Mouse (Mus musculus) thymus, adult 2 months (tissue): Measurements from ENCODE around the gene Glrx2. TPM values are rescaled to one million over a fixed set of nuclear protein-coding genes. Genes with fewer than 3 reads are reported as not detected.

Experiments
- DNase-seq: peaks from one replicate; pipeline ENCODE4 v3.0.0; 2021
- H3K27ac ChIP-seq: fragments of 200-500 bp; 2 replicates; pipeline ENCODE4 v1.5.1; 2012; ENCODE audit warnings: low read length, control low read depth; ENCODE audit not compliant: control insufficient read depth, insufficient read depth
- H3K27me3 ChIP-seq: fragments of 200-500 bp; 2 replicates; pipeline ENCODE4 v1.6.1; 2012; ENCODE audit warnings: mild to moderate bottlenecking, low read length, moderate library complexity, mixed read lengths; ENCODE audit not compliant: control insufficient read depth, insufficient read depth
- H3K36me3 ChIP-seq: fragments of 200-500 bp; 2 replicates; pipeline ENCODE4 v1.6.1; 2012; ENCODE audit warnings: mild to moderate bottlenecking, low read length, moderate library complexity; ENCODE audit not compliant: control insufficient read depth, insufficient read depth
- H3K4me1 ChIP-seq: fragments of 200-500 bp; replicated peaks from 2 replicates; pipeline ENCODE4 v1.6.1; 2012; ENCODE audit warnings: low read length; ENCODE audit not compliant: control insufficient read depth, insufficient read depth
- H3K4me3 ChIP-seq: fragments of 200-500 bp; 2 replicates; pipeline ENCODE4 v1.5.1; 2012; ENCODE audit warnings: mild to moderate bottlenecking, low read length, control low read depth, moderate library complexity; ENCODE audit not compliant: control insufficient read depth, insufficient read depth
- CTCF ChIP-seq: fragments of 200-500 bp; IDR thresholded peaks from 2 replicates; pipeline ENCODE4 v1.5.1; 2012; ENCODE audit warnings: mild to moderate bottlenecking, control low read depth, low read length, moderate library complexity, borderline replicate concordance; ENCODE audit not compliant: control insufficient read depth, poor library complexity, insufficient read depth; ENCODE audit errors: extremely low read depth
- POLR2A ChIP-seq: fragments of 200-500 bp; IDR thresholded peaks from 2 replicates; pipeline ENCODE4 v1.6.1; 2012; ENCODE audit warnings: mild to moderate bottlenecking, low read length, control low read depth, moderate library complexity; ENCODE audit not compliant: control insufficient read depth, poor library complexity, insufficient read depth; ENCODE audit errors: extremely low read depth
- WGBS: fragments of 180-500 bp; shearing (Covaris S2); methylation state at CpG from one replicate; pipeline ENCODE4 v1.1.7; 2018; 5-methylcytosine and 5-hydroxymethylcytosine counted together
- polyA plus RNA-seq: library from polyadenylated mRNA; depleted of rRNA; stranded (reverse); fragments of >200 nt; gene quantifications from 2 replicates; pipeline ENCODE4 v1.2.3, GENCODE M21; 2012

The Glrx2 gene
- polyA plus RNA-seq, 1 experiment: 20.9 TPM

DNA sequence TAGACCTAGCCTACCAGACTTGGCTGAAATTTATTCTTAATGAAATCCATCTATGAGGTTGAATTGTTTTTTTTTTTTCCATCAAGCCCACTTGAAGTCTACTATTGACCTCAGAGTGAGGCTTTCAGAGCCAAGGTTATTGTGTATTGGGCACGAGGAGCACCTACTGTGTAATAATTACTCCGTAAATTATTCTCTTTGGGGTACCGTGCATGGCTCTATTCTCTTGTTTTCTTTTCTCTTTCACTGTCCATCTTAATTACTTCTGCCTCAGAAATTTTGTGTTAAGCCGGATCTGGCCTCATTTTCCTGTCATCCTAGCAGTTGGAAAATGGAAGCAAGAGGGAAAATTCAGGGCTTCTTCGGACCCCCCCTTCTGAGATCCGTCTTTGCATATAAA lies 26.0 kb downstream of the Glrx2 start:
- Histone ChIP-seq H3K36me3 (peaks cover 20% of the 10 kb centered on the region; the same call in 1 of the 2 replicates), H3K27me3 (no peaks in the 10 kb centered on the region), H3K4me3 (no peak overlapping the region), H3K27ac (no peak overlapping the region), H3K4me1 (peaks cover 3% of the 10 kb centered on the region)
- no peak for DNase-seq
- TF ChIP-seq CTCF (no peak), POLR2A (no peak)
- 97% methylated on average over 6 of the region's 6 CpGs for WGBS

DNA sequence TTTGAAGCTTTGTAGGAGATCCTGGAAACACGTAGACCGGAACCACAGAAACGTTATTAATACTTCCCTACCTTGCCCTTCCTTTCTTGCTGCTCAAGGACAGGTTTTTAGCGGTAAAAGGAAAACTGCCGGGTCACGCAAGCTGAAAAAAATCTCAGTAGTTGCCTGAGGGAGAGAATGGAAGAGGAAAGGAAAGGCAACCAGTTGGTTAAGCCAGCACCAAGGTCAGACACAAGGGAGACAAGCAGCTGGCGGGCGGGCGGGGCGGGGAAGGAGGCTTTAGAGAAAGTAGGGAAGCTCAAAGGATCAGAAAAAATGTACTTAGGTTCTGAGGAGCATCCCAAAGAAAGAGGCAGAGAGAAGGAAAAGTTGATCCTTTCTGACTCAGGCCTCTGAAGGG lies 29.7 kb downstream of the Glrx2 start:
- H3K27ac ChIP-seq: no peak overlapping the region
- H3K36me3 ChIP-seq: peaks cover 27% of the 10 kb centered on the region; the same call in 1 of the 2 replicates
- no peak for DNase-seq
- TF ChIP-seq POLR2A: no peak
- TF ChIP-seq CTCF: no peak
- H3K4me1 ChIP-seq: no peaks in the 10 kb centered on the region
- H3K4me3 ChIP-seq: no peak overlapping the region
- WGBS: 96% methylated on average over 10 of the region's 10 CpGs
- H3K27me3 ChIP-seq: no peaks in the 10 kb centered on the region

DNA sequence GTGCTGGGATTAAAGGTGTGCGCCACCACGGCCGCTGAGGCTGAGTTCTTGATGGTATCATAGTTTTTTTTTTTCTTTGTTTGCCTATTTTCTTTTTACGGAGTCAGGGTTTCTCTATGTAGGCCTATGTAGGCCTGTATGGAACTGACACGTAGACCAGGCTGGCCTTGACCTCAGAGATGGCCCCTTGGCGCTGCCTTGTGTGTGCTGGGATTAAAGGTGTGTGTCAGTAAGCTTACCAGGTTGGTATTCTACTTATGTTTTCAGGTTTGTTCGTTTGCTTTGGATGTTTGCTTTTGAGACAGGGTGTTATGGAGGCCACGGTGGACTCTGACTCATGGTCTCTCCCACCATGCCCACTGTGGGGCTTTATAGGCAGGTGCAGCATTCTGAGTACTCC lies 46.0 kb downstream of the Glrx2 start:
- no peak overlapping the region for H3K4me3 ChIP-seq
- WGBS: 96% methylated on average over 8 of the region's 8 CpGs
- H3K36me3 ChIP-seq: no peaks in the 10 kb centered on the region

DNA sequence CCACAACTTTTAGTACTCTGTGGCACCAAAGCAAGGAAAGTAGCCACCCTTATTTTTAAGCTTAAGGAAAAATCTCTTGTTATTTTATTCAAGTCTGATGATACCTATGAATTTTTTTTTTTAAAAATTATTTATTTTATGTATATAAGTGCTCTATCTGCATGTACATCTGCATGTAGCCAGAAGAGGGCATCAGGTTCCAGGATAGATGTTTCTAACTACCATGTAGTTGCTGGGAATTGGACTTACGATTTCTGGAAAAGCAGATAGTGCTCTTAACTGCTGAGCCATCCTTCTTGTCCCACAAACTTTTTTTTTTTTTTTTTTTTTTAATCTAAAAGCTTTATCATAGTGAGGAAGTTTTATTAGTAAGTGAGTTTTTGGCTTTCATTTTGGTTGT lies 48.3 kb downstream of the Glrx2 start:
- no peak for TF ChIP-seq CTCF
- TF ChIP-seq POLR2A: no peak
- H3K4me1 ChIP-seq: no peaks in the 10 kb centered on the region
- no peaks in the 10 kb centered on the region for H3K27me3 ChIP-seq
- no peaks in the 10 kb centered on the region for H3K36me3 ChIP-seq
- no peak overlapping the region for H3K27ac ChIP-seq
- WGBS: 92% methylated on average over 1 of the region's 1 CpGs
- no peak overlapping the region for H3K4me3 ChIP-seq
- DNase-seq: no peak

More for the DNA sequence above, 46.0 kb downstream of the Glrx2 start:
- TF ChIP-seq CTCF (no peak), POLR2A (no peak)
- Histone ChIP-seq H3K27ac (no peak overlapping the region), H3K27me3 (no peaks in the 10 kb centered on the region), H3K4me1 (no peaks in the 10 kb centered on the region)
- no peak for DNase-seq

DNA sequence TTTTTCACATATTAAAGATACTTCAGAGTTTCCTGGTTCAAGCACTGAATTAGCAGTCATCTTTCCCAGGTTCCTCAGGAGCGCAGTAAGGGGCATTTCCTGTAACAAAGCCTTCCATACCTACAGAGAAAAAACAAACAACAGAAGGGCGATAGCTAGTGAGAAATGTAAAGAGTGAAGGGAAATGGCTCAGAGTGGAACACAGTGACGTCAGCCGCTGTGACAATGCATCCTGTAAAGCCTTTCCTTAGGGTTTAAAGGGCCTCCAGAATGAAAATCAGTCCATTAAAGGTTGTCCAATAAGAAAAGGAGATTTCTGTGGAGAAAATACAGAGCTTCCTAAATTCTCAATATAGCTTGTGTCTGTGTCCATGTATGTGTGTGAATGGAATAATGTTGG lies 49.7 kb downstream of the Glrx2 start:
- DNase-seq: no peak
- TF ChIP-seq POLR2A (no peak), CTCF (no peak)
- H3K4me1 ChIP-seq: no peaks in the 10 kb centered on the region
- H3K36me3 ChIP-seq: no peaks in the 10 kb centered on the region
- WGBS: 97% methylated on average over 4 of the region's 4 CpGs
- H3K4me3 ChIP-seq: no peak overlapping the region
- H3K27me3 ChIP-seq: no peaks in the 10 kb centered on the region
- H3K27ac ChIP-seq: no peak overlapping the region

DNA sequence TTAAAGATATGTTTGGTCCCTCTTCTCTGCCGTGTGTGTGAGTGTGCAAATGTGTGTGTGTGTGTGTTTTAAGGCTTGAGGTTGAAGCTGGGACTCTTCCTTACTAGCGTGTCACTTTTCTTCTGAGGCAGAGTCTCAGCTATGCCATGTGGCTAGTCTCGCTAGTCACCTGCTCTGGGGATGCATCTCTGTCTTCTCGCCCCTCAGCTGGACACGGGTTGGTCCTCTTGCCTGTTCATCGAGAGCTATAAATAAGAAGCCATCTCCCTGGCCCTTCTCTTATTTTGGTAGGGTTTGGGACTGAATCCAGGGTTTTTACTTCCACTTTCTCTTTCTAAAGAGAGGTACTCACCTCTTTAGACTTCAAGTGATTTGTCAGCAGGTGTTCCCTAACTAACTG lies 50.1 kb downstream of the Glrx2 start:
- DNase-seq: no peak
- 82% methylated on average over 6 of the region's 6 CpGs for WGBS

More for the DNA sequence above, 50.1 kb downstream of the Glrx2 start:
- Histone ChIP-seq H3K4me1 (no peaks in the 10 kb centered on the region), H3K27ac (no peak overlapping the region), H3K36me3 (no peaks in the 10 kb centered on the region), H3K4me3 (no peak overlapping the region), H3K27me3 (no peaks in the 10 kb centered on the region)
- TF ChIP-seq CTCF (no peak), POLR2A (no peak)
